Mouse (Mus musculus) naive thymus-derived CD4-positive, alpha-beta T cell, adult 2 months (primary cell): ENCODE data around the gene Prss42.
"Not testable (repeated sequence)": the region's sequence is repeated elsewhere in the genome, so short reads cannot be mapped to it uniquely, and the experiment has no call there.

Source experiments
- DNase-seq: peaks from one replicate; pipeline ENCODE4 v3.0.0-alpha.2; 2011; ENCODE audit warnings: low read depth

Prss42 gene

GRCm38 (mm10) chr9:110788169-110788568, 9.8 kb upstream of the Prss42 start:
- DNase-seq: no peak

GRCm38 (mm10) chr9:110790462-110790861, 7.5 kb upstream of the Prss42 start:
- no peak for DNase-seq

GRCm38 (mm10) chr9:110797013-110797412, 953 bp upstream of the Prss42 start:
- no peak for DNase-seq

GRCm38 (mm10) chr9:110800834-110801479, 3.0 kb downstream of the Prss42 start:
- DNase-seq: no peak

GRCm38 (mm10) chr9:110803294-110803693, 5.3 kb downstream of the Prss42 start:
- no peak for DNase-seq

GRCm38 (mm10) chr9:110810051-110810450, 12.1 kb downstream of the Prss42 start:
- DNase-seq: no peak

GRCm38 (mm10) chr9:110813789-110814188, 15.8 kb downstream of the Prss42 start, which contains the start of gene Prss44:
Gene Prss44, plus strand, starts transcription at chr9:110813994.
- no peak for DNase-seq

GRCm38 (mm10) chr9:110820546-110820945, 22.6 kb downstream of the Prss42 start:
- not testable (repeated sequence) for DNase-seq

- no peak for DNase-seq
These were observed 23.5 kb downstream of the Prss42 start for GRCm38 (mm10) chr9:110821436-110821835.

GRCm38 (mm10) chr9:110825426-110825825, 27.5 kb downstream of the Prss42 start:
- DNase-seq: no peak

- DNase-seq: peak; percentile 74
These were observed 27.9 kb downstream of the Prss42 start for GRCm38 (mm10) chr9:110825832-110826231.

- DNase-seq: no peak
These were observed 28.4 kb downstream of the Prss42 start, which contains the start of gene Prss43 for GRCm38 (mm10) chr9:110826390-110826789. Gene Prss43, plus strand, starts transcription at chr9:110826690.

GRCm38 (mm10) chr9:110833021-110833420, 35.1 kb downstream of the Prss42 start:
- peak; percentile 46 for DNase-seq

GRCm38 (mm10) chr9:110834411-110834810, 36.4 kb downstream of the Prss42 start, which contains the start of gene Prss45:
Gene Prss45, plus strand, starts transcription at chr9:110834588.
- no peak for DNase-seq

- DNase-seq: no peak
These were observed 37.0 kb downstream of the Prss42 start for GRCm38 (mm10) chr9:110834961-110835360.

GRCm38 (mm10) chr9:110836112-110836511, 38.1 kb downstream of the Prss42 start:
- DNase-seq: no peak

GRCm38 (mm10) chr9:110840905-110841304, 42.9 kb downstream of the Prss42 start:
- no peak for DNase-seq

- no peak for DNase-seq
These were observed 43.5 kb downstream of the Prss42 start for GRCm38 (mm10) chr9:110841438-110841837.

GRCm38 (mm10) chr9:110844206-110844605, 46.2 kb downstream of the Prss42 start, which contains the start of gene Prss46:
Gene Prss46, plus strand, starts transcription at chr9:110844506.
- DNase-seq: no peak

- DNase-seq: no peak
These were observed 51.2 kb downstream of the Prss42 start for GRCm38 (mm10) chr9:110849162-110849561.
